Mouse (Mus musculus): Measurements from ENCODE around the gene Olfr378.

DNA sequence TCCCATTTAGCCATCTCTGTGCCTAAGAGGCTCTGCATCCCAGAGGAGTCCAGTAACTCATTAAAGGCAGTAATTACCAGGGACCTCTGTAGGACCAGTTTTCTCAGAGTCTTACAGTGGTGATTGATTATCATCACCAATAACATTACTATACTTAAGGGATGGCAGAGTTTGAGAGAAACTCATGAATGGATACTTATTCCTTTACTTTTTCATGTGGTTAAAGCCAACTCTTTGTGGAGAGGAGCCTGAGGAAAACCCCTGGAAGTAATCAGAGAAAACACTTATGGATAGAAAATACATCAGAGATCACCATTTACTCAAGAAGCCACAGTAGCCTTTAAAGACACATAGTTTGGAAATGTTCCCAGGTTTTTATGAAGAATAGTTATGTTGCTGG is 28.8 kb downstream of the Olfr378 start, which contains the start of gene Olfr1:
- TF ChIP-seq CTCF (IDR thresholded peaks at IDR 0.05; ENCODE audit: borderline replicate concordance, insufficient read depth, low read length) (no peak), POLR2A (IDR thresholded peaks at IDR 0.05; ENCODE audit: low read depth, low read length) (no peak)

Measured in embryonic fibroblast, embryonic 13.5 days (primary cell).